Mouse (Mus musculus) heart, postnatal 36 days (tissue): ENCODE results near the gene Trim9. TPM values are rescaled to one million over a fixed set of nuclear protein-coding genes. Genes with fewer than 3 reads are reported as not detected.

Experiments used
- DNase-seq, 2 experiments: peaks; one replicate each; pipeline ENCODE4 v3.0.0; 2021 to 2022
- intact Hi-C: fragments of 180-260 bp; cut with DNase I; formaldehyde crosslinking; loops from one replicate; pipeline ENCODE4 v1.15.1; 2025
- total RNA-seq, 2 experiments: library from RNA; stranded (reverse); gene quantifications; 2 replicates each; pipeline ENCODE4 v1.2.3; 2021

The Trim9 gene
- total RNA-seq, 2 experiments from 2014 or later = 0.16 TPM; not detected in 1

DNA sequence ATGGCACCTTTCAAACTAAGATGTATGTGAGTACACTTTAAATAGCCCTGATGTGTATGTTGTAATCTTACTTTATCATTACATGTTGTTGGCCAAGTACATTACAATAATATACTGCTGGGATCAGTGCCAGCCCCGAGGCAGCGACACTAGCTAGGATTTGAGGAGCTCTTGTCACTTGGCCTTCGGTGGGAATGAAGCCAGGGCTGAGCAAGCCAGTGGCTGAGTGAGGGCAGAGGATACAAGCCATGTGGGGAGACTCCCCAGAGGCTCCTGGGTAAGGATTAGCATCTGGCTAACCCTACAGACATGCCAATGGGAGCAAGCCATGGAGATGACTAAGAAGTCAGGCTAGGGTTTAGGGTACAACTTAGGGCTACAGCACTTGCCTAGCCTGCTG is 18.4 kb downstream of the Trim9 start:
- intact Hi-C loops = no loop called here
- DNase-seq = no peak

DNA sequence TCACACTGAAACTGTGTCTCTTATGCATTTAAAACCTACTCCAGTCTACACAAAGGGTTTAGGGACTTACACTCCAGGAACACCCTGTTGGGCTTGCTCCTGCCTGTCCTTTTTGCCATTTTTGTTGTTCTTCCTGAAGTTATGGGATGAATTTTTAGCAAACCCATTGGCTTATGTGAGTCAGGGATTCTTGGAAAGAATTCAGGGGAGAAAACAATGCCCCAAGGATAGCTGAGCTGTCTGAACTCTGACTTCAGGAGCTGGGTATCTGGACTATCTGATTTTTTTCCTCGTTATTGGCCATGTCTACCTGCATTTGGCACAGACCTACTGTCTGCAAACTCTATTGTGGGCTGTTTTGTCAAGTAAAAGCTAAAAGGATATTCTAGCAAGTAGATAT is 20.5 kb downstream of the Trim9 start:
- DNase-seq = no peak

DNA sequence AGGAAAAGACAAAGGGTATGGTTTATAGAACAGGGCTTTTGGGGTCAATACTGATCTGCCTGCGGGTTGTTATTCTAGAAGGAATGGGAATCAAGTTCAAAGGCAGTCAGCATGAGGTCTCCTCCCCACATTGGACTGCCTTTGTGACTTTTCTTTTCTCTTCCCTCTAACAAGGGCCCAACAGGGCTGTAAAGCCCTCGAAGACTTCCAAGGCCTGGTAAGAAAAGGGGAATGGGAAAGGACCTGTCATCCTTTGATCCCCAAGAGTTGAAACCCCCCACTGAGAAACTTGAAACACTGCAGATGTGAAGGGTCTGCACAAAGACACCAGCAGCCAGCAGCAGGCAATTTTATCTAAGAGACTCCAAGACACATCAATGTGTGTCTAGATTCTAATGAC is 21.0 kb downstream of the Trim9 start:
- DNase-seq = no peak

More for the DNA sequence above, 20.5 kb downstream of the Trim9 start:
- intact Hi-C loops = no loop called here

DNA sequence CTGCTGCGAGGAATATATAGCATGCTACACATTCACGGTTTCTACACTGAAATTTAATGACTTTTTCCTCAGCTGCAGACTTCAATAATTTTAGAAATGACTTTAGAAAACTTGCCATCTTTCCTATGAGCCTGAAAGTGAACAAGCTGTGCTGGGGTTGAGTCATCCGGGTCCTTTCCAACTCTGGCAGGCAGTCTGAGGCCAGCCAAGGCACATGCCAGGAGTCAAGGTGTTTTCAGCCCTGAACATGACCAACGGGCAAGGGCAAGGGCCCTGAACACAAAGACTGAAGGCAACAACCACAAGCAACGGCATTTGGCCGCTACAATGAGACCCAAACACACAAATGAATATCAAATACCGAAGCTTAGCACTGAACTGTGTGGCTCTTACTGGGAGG is 21.6 kb downstream of the Trim9 start:
- intact Hi-C loops = no loop called here
- no peak for DNase-seq

More for the DNA sequence above, 21.0 kb downstream of the Trim9 start:
- intact Hi-C loops = no loop called here

DNA sequence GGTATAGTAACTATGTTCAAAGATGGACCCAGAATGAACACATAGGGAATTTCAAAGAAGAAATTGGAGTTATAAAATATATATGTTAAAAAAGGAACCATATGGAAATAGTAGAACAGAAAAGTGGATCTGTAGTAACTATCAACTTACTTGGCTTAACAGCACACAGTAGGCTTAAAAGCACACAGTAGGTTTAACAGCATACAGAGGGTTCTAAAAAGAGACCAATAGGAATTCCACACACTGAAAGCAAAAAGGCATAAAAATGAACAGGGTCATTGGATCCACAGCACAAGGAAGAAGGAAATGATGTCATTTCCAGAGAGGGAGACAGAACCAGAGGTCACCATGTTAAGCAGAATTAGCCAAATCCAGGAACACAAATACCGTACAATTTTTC is 24.6 kb downstream of the Trim9 start:
- no peak for DNase-seq
- intact Hi-C loops = no loop called here

DNA sequence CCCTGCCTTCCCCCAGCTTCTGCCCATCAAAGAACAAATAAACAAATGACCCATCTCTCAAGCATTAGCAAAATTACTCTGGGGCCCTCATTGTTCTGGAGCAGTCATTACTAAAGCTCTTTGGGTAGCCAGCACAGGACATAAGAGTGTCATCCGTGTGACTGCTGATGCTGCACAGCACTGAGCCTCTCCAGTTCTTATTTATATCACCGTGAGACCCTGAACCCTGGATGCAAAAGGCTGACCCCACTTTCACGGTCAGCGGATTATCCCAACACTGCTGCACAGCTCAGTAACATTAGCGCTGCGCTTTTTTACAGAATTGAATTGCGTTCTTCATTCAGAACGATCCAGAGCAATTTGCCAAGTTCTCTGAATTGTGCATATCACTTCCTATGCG is 31.3 kb downstream of the Trim9 start:
- intact Hi-C loops = no loop called here
- no peak for DNase-seq

DNA sequence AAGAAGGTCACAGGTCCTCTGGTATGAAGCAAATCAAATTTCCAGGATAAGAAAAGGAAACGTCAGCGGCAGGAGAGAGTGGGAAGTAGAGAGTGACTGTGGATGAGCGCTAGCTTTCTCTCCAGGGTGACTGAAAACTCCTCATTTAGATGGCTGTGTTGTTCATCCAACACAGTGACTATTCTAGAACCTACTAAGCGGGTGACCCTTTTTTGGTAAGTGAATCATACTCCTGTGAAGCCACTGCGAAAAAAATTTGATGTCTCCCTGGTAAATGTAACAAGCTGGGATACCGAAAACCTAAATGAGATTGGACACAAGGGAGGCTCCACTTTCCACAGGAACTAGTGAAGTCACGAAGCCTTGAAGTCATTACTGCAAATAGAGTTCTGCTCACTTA is 39.5 kb downstream of the Trim9 start:
- intact Hi-C loops = no loop called here
- DNase-seq = no peak

DNA sequence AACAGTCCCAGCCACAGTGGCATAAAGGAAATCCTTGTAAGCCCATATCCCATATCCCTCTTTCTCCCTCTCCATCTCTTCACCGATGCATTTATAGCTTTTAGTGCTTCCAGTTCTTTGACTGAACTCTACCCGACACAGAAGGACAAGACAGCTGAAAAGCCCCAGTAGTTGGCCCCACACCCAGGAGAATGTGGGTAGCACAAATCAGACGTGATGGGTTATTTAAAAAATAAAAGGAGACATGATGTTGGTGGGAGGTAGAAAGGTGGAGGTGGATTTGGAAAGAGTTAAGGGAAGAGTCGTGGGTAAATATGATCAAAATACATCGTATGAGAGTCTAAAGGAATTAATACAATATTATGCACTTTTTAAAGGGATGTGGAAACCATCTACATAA is 40.4 kb downstream of the Trim9 start:
- no peak for DNase-seq
- intact Hi-C loops = no loop called here

DNA sequence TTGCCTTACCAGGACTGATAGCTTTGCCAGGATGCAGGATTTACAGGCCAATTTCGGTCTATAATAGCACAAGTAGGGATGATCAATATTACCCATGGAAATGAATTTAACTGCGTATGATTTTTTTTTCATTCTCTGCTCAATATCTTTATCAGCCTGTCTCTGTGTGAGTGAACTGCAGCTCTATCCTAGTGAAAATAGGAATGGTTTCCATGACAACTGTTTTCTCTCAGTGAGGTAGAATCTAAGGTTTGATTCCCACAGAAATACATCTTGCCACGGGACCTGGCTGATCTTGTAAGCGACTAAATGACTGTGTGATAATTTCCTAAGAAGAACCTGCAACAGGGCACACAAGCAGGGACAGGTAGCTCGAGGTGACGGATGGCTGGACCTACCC is 43.4 kb downstream of the Trim9 start:
- intact Hi-C loops = no loop called here
- no peak for DNase-seq

DNA sequence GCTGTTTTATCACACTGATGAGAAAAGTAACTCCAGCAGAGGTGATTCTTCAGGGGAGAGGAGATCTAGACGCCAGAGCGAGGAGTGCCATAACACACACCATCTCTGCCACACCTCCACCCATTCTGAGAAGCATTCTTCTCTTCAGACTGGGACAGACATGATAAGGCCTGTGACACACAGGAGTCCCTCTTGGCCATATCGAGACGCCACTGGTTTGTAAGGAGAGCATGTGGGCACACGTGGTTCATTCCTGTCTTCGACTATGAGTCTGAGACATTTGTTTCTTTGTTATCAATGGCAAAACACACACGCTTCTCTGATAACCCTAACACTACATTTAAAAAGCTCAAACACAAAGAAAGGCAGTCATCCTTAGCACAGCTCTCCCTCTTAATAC is 43.9 kb downstream of the Trim9 start:
- intact Hi-C loops = no loop called here
- DNase-seq = no peak

DNA sequence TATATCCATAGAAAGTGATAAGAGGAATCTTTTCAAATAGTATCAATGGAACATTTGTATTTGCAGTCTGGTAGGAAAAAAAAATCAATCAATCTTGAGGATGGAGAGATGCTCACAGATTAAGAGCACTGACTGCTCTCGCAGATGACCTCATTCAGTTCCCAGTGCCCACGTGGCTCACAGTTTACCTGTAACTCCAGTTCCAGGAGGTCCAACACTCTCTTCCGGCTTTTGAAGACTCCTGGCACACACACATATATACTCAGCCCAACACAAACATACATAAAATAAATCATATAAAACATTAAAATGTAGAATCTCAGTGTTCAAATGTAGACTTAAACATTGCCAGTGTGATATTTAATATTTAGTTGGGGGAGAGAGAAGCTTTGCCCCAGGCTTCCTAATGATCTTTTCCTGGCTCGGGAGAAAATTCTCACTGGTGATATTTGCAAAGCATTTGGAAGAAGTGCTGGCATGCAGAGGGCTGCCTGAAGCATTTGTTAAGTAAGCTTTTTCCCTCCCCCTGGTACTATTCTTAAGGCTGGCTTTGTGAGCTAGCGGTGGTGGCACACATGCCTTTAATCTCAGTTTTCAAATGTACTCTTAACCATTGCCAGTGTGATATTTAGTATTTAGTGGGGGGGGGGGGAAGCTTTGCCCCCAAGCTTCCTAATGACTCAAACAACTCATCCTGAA is 45.2 kb downstream of the Trim9 start:
- no peak for DNase-seq
- intact Hi-C loops = no loop called here

DNA sequence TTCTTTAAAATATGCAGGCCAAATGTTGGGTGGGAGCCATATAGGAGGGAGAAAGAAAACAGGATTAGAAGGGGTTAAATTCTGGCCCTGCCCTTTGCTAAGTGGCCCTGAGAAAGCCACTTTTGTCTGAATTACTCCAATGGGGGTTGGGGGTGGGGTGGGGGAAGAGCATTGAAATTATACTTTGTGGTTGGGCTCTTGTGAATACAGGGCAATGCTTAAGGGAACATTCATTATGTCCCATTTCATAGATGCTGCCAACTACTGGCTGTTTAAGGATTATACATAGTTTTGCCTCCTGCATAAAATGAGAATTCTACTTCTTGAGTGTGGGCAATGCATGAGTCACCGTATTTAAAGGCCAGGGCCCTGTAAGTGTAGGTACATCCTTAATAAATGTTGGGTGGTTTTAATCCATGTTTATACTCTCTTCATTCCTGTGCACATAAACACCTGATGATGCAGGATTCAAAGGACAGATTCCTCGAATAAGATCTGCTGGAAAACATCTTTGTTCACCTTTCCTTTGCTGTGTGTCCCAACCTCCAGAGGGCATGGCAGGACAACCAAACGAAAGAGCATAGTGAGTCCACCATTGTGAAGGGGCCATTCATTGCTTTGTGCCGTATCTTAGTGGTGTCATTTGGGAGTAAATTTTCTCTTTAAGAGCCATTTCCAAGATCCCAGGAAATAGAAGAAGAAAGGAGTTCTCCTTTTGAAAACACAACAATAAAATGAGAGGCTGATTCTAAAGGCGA is 53.3 kb downstream of the Trim9 start:
- intact Hi-C loops = no loop called here
- DNase-seq = no peak

DNA sequence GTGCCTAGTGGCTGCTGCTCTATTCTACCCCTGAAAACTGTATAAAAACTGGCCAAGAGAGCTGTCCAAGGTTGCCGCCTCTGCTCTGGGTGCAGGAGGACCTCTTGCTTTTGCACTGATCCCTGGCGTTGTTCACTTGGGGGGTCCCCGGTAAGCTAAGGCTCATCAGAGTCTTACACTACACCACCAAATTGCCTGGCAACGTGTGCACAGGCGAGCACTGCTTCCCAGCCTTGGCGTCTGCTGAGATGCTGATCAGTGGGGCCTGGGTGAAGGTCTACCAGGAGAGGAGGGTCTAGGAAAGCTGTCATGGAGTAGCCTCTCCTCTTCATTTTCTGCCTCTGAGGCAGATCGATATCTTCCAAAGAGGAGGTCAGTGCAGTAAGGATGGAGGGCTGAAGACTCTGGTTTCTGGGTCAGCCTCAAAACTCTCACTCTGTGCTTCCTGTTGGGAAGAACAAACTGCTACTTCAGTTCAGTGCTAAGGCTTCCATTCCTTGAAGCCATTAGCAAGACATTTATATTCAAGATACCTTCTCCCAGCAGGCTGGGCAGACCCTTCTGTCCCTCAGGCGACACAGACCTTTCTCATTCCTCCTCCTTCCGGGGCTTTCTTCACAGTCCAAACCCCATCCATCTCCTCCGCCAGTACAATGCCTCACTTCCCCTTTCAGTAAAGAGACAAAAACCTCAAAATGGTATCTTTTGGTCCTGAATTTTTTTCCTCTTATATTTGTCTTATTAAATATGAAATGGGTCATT is 54.1 kb downstream of the Trim9 start:
- no peak for DNase-seq
- intact Hi-C loops = no loop called here

DNA sequence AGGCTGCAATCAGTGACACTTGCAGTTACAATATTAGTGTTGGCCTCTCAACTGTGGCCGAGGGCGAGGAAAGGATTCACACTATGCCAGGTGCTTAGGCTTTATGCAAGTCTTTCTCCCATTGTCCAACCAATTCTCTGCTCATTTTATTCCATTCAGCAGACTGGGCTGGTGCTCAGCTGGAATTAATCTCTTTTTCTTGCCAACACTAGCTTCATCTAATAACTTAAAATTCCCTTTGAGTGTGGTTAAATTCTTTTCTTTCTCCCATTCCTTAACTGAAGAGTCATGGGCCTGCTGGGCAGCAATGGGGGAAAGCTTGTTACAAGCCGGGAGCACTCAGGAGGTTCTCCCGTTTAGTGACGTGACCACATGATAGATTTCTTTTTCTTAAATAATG is 61.9 kb downstream of the Trim9 start:
- DNase-seq = no peak
- intact Hi-C loops = no loop called here

DNA sequence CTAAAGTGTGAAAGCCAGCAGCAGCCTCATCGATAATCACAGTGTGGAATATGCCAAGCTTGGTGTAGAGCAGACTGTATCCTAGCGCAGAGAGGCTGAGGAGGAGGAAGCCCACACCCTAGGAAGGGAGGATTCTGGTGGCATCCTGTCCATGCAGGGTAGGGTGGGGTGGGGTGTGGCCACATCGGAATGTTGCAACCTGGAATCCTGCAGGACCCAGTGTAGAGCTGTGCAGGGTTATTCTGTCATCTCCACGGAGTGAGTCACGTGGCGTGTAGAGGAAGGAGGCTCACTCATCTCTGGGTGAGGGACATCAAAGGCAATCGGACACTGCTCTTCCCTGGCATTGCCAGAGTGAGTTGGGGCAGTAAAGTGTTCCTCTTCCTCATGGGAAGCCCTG is 62.4 kb downstream of the Trim9 start:
- DNase-seq = no peak
- intact Hi-C loops = no loop called here

DNA sequence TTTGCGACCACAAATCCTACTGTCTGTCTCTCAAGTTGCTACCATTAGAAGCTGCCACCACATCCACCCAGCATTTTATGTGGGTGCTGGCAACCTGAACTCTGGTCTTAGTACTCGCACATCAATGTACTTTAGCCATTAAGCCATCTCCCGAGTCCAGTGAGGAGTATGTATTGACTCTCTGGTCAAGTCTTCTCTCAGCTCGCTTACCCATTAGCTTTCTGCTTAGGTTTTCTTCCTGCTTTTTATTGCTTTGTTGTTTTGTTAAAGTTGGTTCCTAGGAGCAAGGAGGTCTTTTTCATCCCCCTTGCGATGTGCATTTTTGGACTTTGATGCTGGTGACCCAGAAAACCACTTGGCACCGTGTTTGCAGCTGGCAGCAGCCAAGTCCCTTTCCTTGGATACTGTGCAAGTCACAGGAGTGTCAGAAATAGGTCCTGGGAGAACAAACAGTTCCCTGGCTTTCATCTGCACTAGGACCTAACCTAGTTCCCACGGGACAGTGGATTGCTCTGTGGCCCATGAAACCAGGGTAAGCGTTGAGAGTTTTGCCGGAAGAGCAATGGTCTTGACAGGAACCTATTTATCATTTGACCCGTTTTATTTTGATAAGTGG is 64.2 kb downstream of the Trim9 start:
- intact Hi-C loops = no loop called here
- peak; percentile 40 to 42 for DNase-seq

DNA sequence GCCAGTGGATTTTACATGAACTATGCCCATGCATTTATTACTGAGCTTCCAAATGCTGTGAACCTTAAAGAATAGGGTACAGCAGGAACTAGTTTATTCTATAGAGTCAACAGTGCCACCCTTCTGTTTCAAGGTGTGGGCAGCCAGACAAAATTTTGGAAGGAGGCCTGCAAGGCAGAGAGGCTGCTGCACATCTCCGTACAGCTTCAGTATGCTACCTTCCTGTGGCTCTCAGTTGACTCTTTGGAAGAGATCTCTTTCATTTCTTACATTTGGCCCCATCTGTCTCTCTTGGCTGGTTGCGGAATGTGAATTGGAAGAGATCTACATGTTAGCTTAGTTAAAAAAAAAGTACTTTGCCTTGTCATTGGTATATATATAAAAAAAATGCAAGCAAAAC is 66.5 kb downstream of the Trim9 start:
- intact Hi-C loops = no loop called here
- no peak for DNase-seq

DNA sequence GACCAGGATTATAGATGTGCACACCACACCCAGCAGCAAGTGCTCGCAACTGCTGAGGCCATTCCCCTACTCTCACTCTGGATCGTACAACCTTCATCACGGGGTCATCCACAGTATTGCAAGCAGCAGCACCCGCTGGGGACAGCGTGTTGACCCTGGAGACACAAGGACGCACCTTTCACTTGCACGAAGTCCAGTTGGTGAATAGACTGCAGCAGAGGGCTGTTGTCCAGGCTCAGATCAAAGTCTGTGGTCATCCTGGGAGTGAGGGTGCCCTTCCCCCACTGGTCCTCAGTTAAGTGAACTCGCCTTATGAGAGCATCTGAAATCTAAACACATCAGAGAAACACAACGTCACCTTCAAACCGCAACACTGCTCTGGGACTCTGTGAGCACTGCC is 67.0 kb downstream of the Trim9 start:
- no peak for DNase-seq
- intact Hi-C loops = no loop called here

DNA sequence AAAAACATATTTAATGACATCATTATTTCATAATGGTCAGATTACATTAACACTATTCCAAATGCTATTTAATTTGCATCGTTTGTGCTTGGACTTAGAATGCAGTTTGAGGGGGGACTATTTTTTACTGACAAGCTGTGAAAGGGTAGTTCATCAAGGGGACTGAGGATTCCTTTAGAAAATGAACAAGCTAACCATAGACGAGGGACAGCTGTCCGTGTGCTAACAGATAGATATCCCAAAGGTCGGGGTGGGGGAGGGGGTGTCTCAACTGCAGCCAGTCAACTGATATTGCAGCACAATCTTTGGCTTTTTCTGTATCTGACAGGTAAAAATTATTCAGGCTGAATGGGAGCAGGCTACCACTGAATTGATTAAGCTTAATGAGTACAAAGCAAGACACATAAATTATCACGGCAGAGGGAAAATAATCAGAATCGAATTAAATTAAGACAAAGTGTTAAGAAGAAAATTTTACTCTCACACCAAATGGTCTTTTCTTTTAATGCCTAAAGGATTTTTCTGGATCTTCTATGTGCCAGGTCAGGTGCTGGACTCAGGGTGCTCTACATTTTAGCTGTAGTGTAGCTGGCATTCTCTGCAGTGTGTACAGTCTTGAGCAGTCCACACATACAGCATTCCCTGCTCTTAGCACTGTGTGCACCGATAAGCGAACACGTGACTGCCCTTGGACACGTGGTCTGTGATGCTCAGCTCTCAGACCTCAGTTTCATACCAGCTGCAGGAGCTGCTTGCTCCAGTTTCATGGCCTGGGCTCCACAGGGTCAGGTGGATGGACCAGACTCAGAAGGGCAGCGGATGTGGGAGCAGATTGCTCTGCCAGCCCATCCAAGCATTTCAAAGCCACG is 70.1 kb downstream of the Trim9 start:
- no peak for DNase-seq
- intact Hi-C loops = no loop called here

DNA sequence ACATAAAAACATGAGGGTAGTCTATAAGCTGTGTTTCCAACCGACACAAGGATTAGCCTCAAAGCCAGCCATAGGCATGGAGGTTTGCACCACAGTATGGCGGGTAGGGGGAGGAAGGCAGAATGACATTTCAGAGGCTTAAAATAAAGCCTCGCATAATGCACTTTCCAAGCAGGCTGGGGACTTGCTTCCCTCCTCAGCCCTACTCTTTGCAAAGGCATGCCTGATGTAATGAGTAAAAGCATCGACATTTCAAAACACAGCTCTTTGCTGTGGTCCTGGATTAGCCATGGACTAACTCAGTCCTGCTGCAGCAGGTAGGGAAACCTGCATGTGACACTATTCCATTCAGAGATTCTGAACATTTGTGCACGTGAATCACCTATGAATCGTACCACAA is 77.7 kb downstream of the Trim9 start:
- intact Hi-C loops = no loop called here
- DNase-seq = no peak
